Mouse (Mus musculus) neural tube, embryonic 15.5 days (tissue): ENCODE results near the gene Slc28a2. TPM values are rescaled to one million over a fixed set of nuclear protein-coding genes. Genes with fewer than 3 reads are reported as not detected.
A peak's percentile ranks its signal among the peaks of the same experiment; 100 is the strongest.
"Not testable (repeated sequence)": the region's sequence is repeated elsewhere in the genome, so short reads cannot be mapped to it uniquely, and the experiment has no call there.

Experiments used
- ATAC-seq: fragments of 200-750 bp; cut with Nextera tagmentation; 2 replicates; pipeline ENCODE4 v1.8.0; 2017; ENCODE audit warnings: mild to moderate bottlenecking, moderate TSS enrichment, moderate library complexity; ENCODE audit not compliant: low FRiP score
- H3K27ac ChIP-seq: fragments of 300-500 bp; sonication (generic); replicated peaks from 2 replicates; pipeline ENCODE4 v1.5.1; 2015; ENCODE audit warnings: mild to moderate bottlenecking, inconsistent platforms
- H3K27me3 ChIP-seq: fragments of 300-500 bp; sonication (generic); replicated peaks from 2 replicates; pipeline ENCODE4 v1.6.1; 2015; ENCODE audit warnings: inconsistent platforms
- H3K36me3 ChIP-seq: fragments of 300-500 bp; sonication (generic); 2 replicates; pipeline ENCODE4 v1.6.1; 2015; ENCODE audit warnings: inconsistent platforms
- H3K4me1 ChIP-seq: fragments of 300-500 bp; sonication (generic); 2 replicates; pipeline ENCODE4 v1.6.1; 2015; ENCODE audit warnings: inconsistent platforms
- H3K4me2 ChIP-seq: fragments of 300-500 bp; sonication (generic); 2 replicates; pipeline ENCODE4 v1.6.1; 2015; ENCODE audit warnings: inconsistent platforms, mild to moderate bottlenecking, moderate library complexity
- H3K4me3 ChIP-seq: fragments of 300-500 bp; sonication (generic); replicated peaks from 2 replicates; pipeline ENCODE4 v1.5.1; 2015; ENCODE audit warnings: mild to moderate bottlenecking, inconsistent platforms
- H3K9ac ChIP-seq: fragments of 300-500 bp; sonication (generic); replicated peaks from 2 replicates; pipeline ENCODE4 v1.6.1; 2015; ENCODE audit warnings: mild to moderate bottlenecking, inconsistent platforms
- H3K9me3 ChIP-seq: fragments of 300-500 bp; sonication (generic); replicated peaks from 2 replicates; pipeline ENCODE4 v1.6.1; 2016; ENCODE audit warnings: inconsistent platforms
- WGBS: fragments of 180-500 bp; shearing (Covaris S2); methylation state at CpG from one replicate; pipeline ENCODE4 v1.1.7; 2015; ENCODE audit warnings: mixed read lengths; 5-methylcytosine and 5-hydroxymethylcytosine counted together
- polyA plus RNA-seq: library from polyadenylated mRNA; unstranded; fragments of >200 nt; fragmentation: Nextera tagmentation; extraction: Ambion mirVana; gene quantifications from 2 replicates; pipeline ENCODE4 v1.2.1, GENCODE M21; 2015

Slc28a2 gene
- polyA plus RNA-seq: 3.1 TPM in 1 of 2 replicates, not detected in the other

DNA sequence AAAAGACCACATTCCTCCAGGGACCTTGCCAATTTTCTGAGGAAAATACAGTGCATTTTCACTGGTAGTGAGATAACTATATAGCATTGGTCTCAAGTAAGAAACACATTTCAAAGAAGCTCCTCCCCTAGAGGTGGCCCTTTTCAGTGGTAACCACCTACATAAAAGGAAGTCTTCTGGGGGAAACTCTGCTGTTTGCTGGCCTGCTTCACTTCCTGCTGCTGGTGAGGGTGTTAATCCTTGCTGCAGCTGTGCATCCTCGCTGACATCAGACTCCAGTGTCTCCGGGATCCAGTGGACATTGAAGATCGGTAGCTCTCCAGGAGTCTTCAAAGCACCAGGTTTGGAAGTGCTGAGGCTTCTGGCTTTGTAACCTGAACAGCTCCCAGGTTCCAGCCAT lies at the start of gene Slc28a2:
Gene Slc28a2, plus strand, starts transcription at position 278 of the 400 bp plus-strand sequence.
- not testable (repeated sequence) for H3K36me3 ChIP-seq, H3K27ac ChIP-seq, H3K4me3 ChIP-seq, H3K4me2 ChIP-seq, H3K27me3 ChIP-seq, H3K4me1 ChIP-seq, ATAC-seq, H3K9me3 ChIP-seq, H3K9ac ChIP-seq
- WGBS: 44% methylated on average over 3 of the region's 3 CpGs

DNA sequence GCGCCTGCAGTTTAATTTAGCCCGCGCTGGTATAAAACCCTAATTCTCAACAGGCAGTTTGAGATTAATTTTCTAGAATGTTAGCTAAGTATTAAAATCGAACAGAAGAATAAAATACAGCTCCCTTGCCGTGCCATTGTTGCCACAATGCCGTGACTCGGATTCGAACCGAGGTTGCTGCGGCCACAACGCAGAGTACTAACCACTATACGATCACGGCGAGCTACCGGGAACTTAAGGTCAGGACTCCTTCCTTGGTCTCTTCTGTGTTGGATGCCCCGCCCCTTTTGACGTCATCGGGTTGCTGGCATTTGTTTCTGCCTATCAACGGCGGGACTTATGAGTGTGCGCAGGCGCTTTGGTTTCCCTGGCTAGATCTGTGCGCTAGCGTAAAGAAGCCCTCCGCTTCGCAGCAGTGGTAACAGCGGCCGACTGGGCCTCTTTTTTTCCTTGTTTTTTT lies 49.0 kb upstream of the Slc28a2 start:
- under 1% methylated on average over 28 of the region's 28 CpGs for WGBS
- H3K27me3 ChIP-seq: no peaks in the 10 kb centered on the region

DNA sequence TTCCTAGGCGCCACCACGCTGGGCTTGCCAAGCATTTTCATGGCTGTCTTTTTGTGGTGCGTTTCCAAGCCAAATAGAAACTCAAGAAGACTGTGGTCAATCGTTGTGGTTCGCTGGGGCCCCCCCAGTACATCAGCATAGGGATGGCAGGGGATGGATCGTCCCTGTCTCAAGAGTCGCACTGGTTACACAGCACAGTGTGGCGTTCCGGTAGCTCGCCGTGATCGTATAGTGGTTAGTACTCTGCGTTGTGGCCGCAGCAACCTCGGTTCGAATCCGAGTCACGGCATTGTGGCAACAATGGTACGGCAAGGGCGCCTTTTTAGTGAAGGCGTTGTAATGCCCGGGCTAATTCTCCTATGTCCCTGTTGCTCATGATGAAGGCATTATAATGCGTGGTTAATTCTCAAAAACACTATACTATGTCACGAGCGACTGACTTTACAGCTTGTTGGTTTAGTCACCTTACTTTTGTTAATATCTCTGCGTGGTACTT lies 48.5 kb upstream of the Slc28a2 start:
- Histone ChIP-seq H3K9ac (peak overlapping the region; percentile 79), H3K4me3 (peak overlapping the region; percentile 60), H3K4me1 (peaks cover 18% of the 10 kb centered on the region), H3K36me3 (no peaks in the 10 kb centered on the region), H3K27me3 (no peaks in the 10 kb centered on the region), H3K27ac (peak overlapping the region; percentile 96), H3K4me2 (peak overlapping the region; percentile 53), H3K9me3 (no peaks in the 10 kb centered on the region)
- WGBS: under 1% methylated on average over 26 of the region's 26 CpGs
- peak; percentile 86 for ATAC-seq

More for the DNA sequence above, 49.0 kb upstream of the Slc28a2 start:
- ATAC-seq: peak; percentile 89
- Histone ChIP-seq H3K4me1 (peaks cover 18% of the 10 kb centered on the region), H3K9ac (peak overlapping the region; percentile 79), H3K4me3 (peak overlapping the region; percentile 60), H3K4me2 (peak overlapping the region; percentile 53), H3K36me3 (no peaks in the 10 kb centered on the region), H3K27ac (peak overlapping the region; percentile 96), H3K9me3 (no peaks in the 10 kb centered on the region)

DNA sequence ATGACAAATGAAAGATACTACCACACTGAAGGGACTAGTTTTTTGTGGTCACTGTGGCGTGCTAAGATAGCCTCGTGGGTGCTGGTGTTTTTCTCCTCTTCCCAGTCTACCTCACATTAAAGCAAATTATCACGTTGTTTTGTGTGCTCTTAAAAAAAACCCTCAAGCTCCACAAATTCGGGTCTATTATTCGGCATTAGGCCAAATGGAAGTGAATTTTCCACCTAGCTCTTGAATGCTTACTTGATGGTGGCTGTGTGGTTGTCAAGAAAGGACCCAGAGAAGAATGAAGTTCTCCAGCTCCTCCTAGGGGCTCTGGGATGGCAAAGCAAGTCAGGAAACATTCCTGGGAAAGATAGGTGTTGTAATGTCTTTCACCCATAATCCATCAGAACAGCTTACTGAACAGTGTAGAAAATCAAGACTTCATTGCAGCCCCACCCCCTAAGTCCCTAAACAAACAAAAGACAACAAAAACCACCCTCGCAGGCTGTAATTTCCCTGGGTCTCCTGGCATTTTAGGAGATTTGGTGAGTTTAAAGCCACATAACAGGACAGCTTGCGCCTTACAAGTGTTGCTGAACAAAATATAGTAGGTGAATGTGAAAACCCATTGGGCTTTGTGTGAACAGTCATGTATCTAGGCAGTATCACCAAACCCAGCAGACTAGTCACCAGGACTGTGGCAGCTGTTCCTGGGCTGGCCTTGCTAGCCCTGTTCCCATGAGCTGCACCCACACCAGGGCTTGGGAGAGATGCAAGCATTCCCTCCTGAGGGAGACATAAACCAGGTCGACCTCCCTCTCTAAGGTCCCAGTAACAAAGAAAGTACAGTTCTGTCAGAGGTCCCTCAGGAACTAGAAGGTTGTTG lies 47.6 kb upstream of the Slc28a2 start:
- H3K27ac ChIP-seq: peak overlapping the region; percentile 96
- H3K4me2 ChIP-seq: peak overlapping the region; percentile 53
- no peaks in the 10 kb centered on the region for H3K9me3 ChIP-seq
- H3K9ac ChIP-seq: no peak overlapping the region
- H3K27me3 ChIP-seq: no peaks in the 10 kb centered on the region
- no peaks in the 10 kb centered on the region for H3K36me3 ChIP-seq
- peaks cover 18% of the 10 kb centered on the region for H3K4me1 ChIP-seq
- 20% methylated on average over 8 of the region's 8 CpGs for WGBS
- peak overlapping the region; percentile 60 for H3K4me3 ChIP-seq
- ATAC-seq: no peak

DNA sequence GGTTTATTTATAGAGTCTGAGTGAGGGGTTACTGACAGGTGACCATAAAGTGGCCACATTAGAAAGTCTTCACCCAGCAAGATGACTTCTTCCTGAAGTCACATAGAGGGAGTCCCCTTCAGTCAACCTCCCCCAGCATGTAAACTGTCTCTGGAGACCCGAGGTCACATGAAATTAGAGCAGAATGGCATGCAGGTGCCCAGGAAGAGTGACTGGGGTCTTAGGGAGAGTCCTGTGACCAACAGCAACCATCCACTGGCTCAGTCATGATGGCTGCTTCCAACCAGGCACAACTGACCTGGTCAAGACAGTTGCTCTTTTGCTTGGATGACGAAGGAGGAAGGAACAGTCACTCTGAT lies 47.0 kb upstream of the Slc28a2 start:
- no peak overlapping the region for H3K9ac ChIP-seq
- peaks cover 16% of the 10 kb centered on the region for H3K4me1 ChIP-seq
- H3K9me3 ChIP-seq: no peaks in the 10 kb centered on the region
- 50% methylated on average over 2 of the region's 2 CpGs for WGBS
- H3K4me3 ChIP-seq: no peak overlapping the region
- H3K27me3 ChIP-seq: no peaks in the 10 kb centered on the region
- H3K27ac ChIP-seq: no peak overlapping the region; the same call in 1 of the 2 replicates
- no peak for ATAC-seq
- no peaks in the 10 kb centered on the region for H3K36me3 ChIP-seq
- H3K4me2 ChIP-seq: no peak overlapping the region

DNA sequence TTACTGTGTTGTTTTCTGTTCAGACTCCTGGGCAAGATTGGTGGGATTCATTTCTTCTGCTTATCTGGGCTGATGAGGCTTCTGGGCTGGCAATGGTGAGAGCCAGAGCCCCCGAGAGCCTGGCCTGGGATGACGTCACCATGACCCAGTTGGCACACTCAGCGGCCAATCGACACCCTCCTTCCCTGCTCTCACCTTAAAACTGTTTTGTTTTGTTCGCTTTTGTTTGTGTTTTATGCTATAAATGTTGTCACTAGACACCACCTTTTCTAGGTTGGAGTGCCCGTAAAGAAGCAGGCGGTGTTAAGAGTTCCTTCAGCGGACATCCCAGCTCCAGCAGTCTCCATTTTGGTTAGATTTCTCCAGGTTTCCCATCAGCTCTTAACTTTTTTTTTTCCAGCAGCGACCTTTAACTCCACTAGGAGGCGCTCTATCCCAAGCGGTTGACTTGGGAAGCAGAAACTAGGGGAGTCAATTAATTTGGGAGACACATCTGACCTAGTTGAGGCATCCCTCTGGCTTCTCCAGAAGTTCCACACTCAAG lies 45.4 kb upstream of the Slc28a2 start:
- Histone ChIP-seq H3K36me3 (no peaks in the 10 kb centered on the region), H3K9me3 (no peaks in the 10 kb centered on the region), H3K4me2 (peak overlapping the region; percentile 51), H3K27me3 (no peaks in the 10 kb centered on the region), H3K27ac (no peak overlapping the region), H3K4me1 (peaks cover 11% of the 10 kb centered on the region), H3K9ac (no peak overlapping the region), H3K4me3 (peak overlapping the region; percentile 27)
- ATAC-seq: no peak
- 10% methylated on average over 11 of the region's 11 CpGs for WGBS

DNA sequence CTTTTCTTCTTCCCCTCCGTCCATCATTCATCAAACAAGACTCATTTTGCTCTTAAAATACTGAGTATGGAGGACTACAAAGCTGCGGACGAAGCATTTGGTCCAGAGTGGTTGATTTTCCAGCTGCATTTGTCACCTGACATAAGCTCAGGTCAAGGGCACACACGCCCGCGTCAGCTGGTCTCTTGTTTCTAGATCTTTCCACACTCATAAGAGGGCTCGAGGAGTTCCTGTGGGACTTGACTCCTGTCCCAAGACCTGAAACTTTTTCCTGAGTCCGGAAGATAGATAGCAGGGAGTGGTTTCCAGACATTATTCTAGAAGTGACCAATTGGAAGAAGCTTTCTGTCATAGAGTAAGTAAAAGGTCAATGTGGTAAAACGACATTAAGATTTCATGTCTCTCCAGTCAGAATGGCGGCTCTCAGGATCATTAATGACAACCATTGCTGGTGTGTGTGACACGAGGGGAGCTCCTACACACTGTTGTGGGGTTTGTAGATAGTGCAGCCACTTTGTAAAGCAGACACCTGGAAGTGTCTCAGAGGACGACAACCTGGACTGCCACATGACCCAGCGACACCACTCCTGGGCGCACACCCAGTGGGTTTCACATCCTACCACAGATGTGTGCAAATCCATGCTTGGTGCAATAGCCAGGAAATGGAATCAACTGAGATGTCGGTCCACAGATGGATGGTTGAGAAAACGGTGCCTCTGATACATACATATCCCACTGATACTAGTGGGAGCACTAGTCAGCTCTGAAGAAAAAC lies 44.8 kb upstream of the Slc28a2 start:
- Histone ChIP-seq H3K36me3 (no peaks in the 10 kb centered on the region), H3K27me3 (no peaks in the 10 kb centered on the region), H3K9ac (no peak overlapping the region), H3K4me1 (peaks cover 8% of the 10 kb centered on the region; the same call in 1 of the 2 replicates), H3K9me3 (no peaks in the 10 kb centered on the region), H3K27ac (no peak overlapping the region), H3K4me2 (no peak overlapping the region), H3K4me3 (no peak overlapping the region)
- 77% methylated on average over 16 of the region's 16 CpGs for WGBS
- no peak for ATAC-seq

DNA sequence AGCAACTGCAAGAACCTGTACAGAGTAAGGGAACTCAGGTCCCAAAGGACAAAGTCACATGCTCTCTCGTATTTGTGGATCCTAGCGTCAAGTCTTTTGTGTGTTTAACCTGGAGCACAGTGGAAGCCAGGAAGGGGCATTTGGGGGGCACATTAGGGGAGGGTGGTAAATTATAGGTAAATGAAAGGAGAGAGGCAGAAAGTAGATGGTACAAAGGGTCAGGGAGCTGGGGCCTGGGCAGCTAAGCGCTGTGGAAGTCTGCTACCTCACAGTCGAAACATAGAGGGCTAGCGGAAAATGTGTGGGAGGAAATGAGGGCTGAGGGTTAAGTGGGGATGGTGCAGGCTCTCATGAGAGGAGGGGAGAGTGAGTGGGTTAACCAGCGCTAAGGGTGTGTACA lies 44.2 kb upstream of the Slc28a2 start:
- Histone ChIP-seq H3K4me3 (no peak overlapping the region), H3K4me1 (peaks cover 8% of the 10 kb centered on the region; the same call in 1 of the 2 replicates), H3K9ac (no peak overlapping the region), H3K27ac (no peak overlapping the region), H3K4me2 (no peak overlapping the region), H3K27me3 (no peaks in the 10 kb centered on the region), H3K9me3 (no peaks in the 10 kb centered on the region), H3K36me3 (no peaks in the 10 kb centered on the region)
- no peak for ATAC-seq
- 78% methylated on average over 6 of the region's 6 CpGs for WGBS

DNA sequence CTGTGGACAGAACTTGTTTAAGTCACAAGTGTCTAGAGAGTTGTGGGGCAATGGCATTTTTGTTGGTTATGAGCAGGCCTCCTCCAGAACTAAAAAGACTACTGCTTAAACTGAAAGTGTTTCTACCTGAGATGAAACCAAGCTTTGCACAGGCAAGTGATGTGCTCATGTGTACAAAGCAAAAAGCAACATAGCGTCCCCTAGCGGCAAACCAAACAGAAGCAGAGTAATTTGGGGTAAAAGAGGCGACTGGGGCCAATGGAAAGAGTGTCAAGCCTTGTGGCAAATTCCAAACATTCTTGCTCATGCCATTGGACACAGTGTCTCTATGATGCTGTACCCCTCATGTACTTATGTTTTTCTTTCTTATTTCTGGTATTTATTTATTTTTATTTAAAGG lies 41.2 kb upstream of the Slc28a2 start:
- 45% methylated on average over 3 of the region's 3 CpGs for WGBS
- no peaks in the 10 kb centered on the region for H3K9me3 ChIP-seq
- no peak for ATAC-seq
- H3K4me3 ChIP-seq: no peak overlapping the region
- no peaks in the 10 kb centered on the region for H3K4me1 ChIP-seq
- H3K27me3 ChIP-seq: no peaks in the 10 kb centered on the region
- H3K9ac ChIP-seq: no peak overlapping the region
- H3K36me3 ChIP-seq: no peaks in the 10 kb centered on the region
- H3K27ac ChIP-seq: no peak overlapping the region
- no peak overlapping the region for H3K4me2 ChIP-seq

DNA sequence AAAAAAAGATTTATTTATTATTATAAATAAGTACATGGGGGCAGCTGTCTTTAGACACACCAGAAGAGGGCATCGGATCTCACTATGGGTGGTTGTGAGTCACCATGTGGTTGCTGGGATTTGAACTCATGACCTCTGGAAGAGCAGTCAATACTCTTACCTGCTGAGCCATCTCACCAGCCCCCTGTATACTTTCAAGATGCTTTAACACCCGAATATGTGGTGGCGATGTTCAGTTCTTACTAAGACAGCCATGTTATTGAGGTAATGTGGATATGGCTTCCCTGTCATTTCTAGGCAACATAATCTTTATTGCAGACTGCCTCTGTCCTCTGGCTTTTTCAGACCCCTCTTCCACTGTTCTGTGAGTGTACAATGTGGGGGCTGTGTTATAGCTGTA lies 39.1 kb upstream of the Slc28a2 start:
- H3K27ac ChIP-seq, H3K36me3 ChIP-seq, H3K9me3 ChIP-seq, ATAC-seq, H3K4me2 ChIP-seq, H3K27me3 ChIP-seq, H3K4me1 ChIP-seq, H3K9ac ChIP-seq, H3K4me3 ChIP-seq: not testable (repeated sequence)
- WGBS: 96% methylated on average over 3 of the region's 3 CpGs

DNA sequence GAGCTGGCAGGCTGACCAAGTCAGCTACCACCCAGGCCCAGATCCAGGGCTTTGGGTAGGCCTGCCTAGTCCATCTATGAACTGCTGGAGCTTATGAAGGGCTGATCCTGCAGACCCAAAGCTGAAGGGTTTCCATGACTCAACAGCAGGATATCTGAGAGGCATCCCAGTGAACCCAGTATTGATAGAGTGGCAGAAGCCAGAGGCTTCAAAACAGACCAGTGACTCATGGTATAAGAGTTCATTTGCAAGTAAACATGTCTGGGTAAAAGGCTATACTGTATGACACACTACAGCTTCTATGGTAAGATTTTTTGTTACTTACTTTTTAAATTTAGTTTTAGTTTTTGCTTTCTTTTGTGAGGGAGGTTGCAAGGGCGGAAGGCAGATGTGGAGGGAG lies 30.1 kb upstream of the Slc28a2 start:
- Histone ChIP-seq H3K4me2 (no peak overlapping the region), H3K9ac (no peak overlapping the region), H3K9me3 (no peaks in the 10 kb centered on the region), H3K4me3 (no peak overlapping the region), H3K4me1 (no peaks in the 10 kb centered on the region), H3K27ac (no peak overlapping the region), H3K36me3 (no peaks in the 10 kb centered on the region), H3K27me3 (no peaks in the 10 kb centered on the region)
- no peak for ATAC-seq
- 97% methylated on average over 1 of the region's 1 CpGs for WGBS
